1 mouse cellular context compared by ENCODE assay signal in genomic region chr3:88717198-88717798, GRCm38 (mm10).
TF ChIP-seq lines count a peak whose summit lies in the region.

No protein-coding gene starts in this region.

TF ChIP-seq in MEL, 35 proteins besides CTCF, POLR2A, EP300 and RAD21 (continued from another document):
- TF ChIP-seq ETS1 (IDR thresholded peaks at IDR 0.05; ENCODE audit: low read depth, low read length) (no peak), NRF1 (IDR thresholded peaks at IDR 0.05; ENCODE audit: insufficient read depth, low read depth, low read length, poor library complexity, severe bottlenecking) (no peak), USF1 (IDR thresholded peaks at IDR 0.05; ENCODE audit: low read depth, low read length) (no peak), UBTF (IDR thresholded peaks at IDR 0.05; ENCODE audit: borderline replicate concordance, insufficient read depth, low read depth, low read length) (no peak), POLR2AphosphoS5 (IDR thresholded peaks at IDR 0.05; ENCODE audit: borderline replicate concordance, low read depth, low read length) (no peak), MAZ (IDR thresholded peaks at IDR 0.05; ENCODE audit: low read depth, low read length) (no peak), HCFC1 (IDR thresholded peaks at IDR 0.05; ENCODE audit: low read depth, low read length) (0 out of 2 replicates have a peak, but pooled peaks have one; percentile 43), SIN3A (IDR thresholded peaks at IDR 0.05; ENCODE audit: low read length) (peak; percentile 59; the same call in 1 of the 2 replicates), RCOR1 (IDR thresholded peaks at IDR 0.05; ENCODE audit: low read depth, low read length) (no peak), POLR2AphosphoS2 (IDR thresholded peaks at IDR 0.05; ENCODE audit: low read length) (no peak), TBP (IDR thresholded peaks at IDR 0.05; ENCODE audit: low read depth, low read length) (peak; percentile 2; the same call in 1 of the 2 replicates), ZMIZ1 (IDR thresholded peaks at IDR 0.05; ENCODE audit: low read depth, low read length) (no peak), KAT2A (conservative IDR thresholded peaks at IDR 0.05; ENCODE audit: low read depth, low read length) (no peak), ZNF384 (IDR thresholded peaks at IDR 0.05; ENCODE audit: low read depth, low read length) (no peak), GABPA (IDR thresholded peaks at IDR 0.05; ENCODE audit: low read depth, low read length) (no peak), ZKSCAN1 (IDR thresholded peaks at IDR 0.05; ENCODE audit: low read depth, low read length) (no peak), ZC3H11A (IDR thresholded peaks at IDR 0.05; ENCODE audit: low read depth, low read length) (no peak), NELFE (IDR thresholded peaks at IDR 0.05; ENCODE audit: low read depth, low read length) (no peak; the same call in 1 of the 2 replicates), TCF12 (IDR thresholded peaks at IDR 0.05; ENCODE audit: low read depth, low read length) (no peak)
